Mouse (Mus musculus) kidney, postnatal 0 days (tissue): ENCODE results near the gene Lrrc29. TPM values are rescaled to one million over a fixed set of nuclear protein-coding genes. Genes with fewer than 3 reads are reported as not detected.

ENCODE experiments used
- ATAC-seq: fragments of 200-750 bp; cut with Nextera tagmentation; replicated peaks from 2 replicates; pipeline ENCODE4 v1.8.0; 2017; ENCODE audit warnings: low read depth, moderate number of reproducible peaks, moderate TSS enrichment, moderate library complexity; ENCODE audit not compliant: low FRiP score
- DNase-seq: peaks from one replicate; pipeline ENCODE4 v3.0.0-alpha.2; 2016; ENCODE audit warnings: low spot score
- H3K27ac ChIP-seq: fragments of 300-500 bp; sonication (generic); 2 replicates; pipeline ENCODE4 v1.5.1; 2014; ENCODE audit warnings: mild to moderate bottlenecking
- H3K27me3 ChIP-seq: fragments of 300-500 bp; sonication (generic); 2 replicates; pipeline ENCODE4 v1.6.1; 2014; ENCODE audit warnings: low read length, mixed read lengths; ENCODE audit not compliant: insufficient read depth
- H3K36me3 ChIP-seq: fragments of 300-500 bp; sonication (generic); 2 replicates; pipeline ENCODE4 v1.6.1; 2014; ENCODE audit warnings: low read length, mixed read lengths; ENCODE audit not compliant: insufficient read depth
- H3K4me1 ChIP-seq: fragments of 300-500 bp; sonication (generic); replicated peaks from 2 replicates; pipeline ENCODE4 v1.6.1; 2014; ENCODE audit warnings: antibody characterized with exemption, low read length, mixed read lengths; ENCODE audit not compliant: insufficient read depth
- H3K4me2 ChIP-seq: fragments of 300-500 bp; sonication (generic); 2 replicates; pipeline ENCODE4 v1.6.1; 2014; ENCODE audit warnings: mild to moderate bottlenecking, low read length, moderate library complexity, mixed read lengths
- H3K4me3 ChIP-seq: fragments of 300-500 bp; sonication (generic); replicated peaks from 2 replicates; pipeline ENCODE4 v1.5.1; 2014; ENCODE audit warnings: low read depth, low read length
- H3K9ac ChIP-seq: fragments of 300-500 bp; sonication (generic); 2 replicates; pipeline ENCODE4 v1.6.1; 2014; ENCODE audit warnings: low read depth, low read length
- H3K9me3 ChIP-seq: fragments of 300-500 bp; sonication (generic); replicated peaks from 2 replicates; pipeline ENCODE4 v1.6.1; 2016; ENCODE audit warnings: low read length, inconsistent platforms, mixed read lengths
- CTCF ChIP-seq: IDR thresholded peaks from 2 replicates; pipeline ENCODE4 v1.5.1; 2016; ENCODE audit warnings: antibody characterized with exemption, low read depth, mild to moderate bottlenecking, moderate library complexity
- WGBS: fragments of 180-500 bp; shearing (Covaris S2); extraction: QIAGEN DNeasy Blood & Tissue Kit; methylation state at CpG from one replicate; pipeline ENCODE4 v1.1.7; 2014; 5-methylcytosine and 5-hydroxymethylcytosine counted together
- polyA plus RNA-seq: library from polyadenylated mRNA; unstranded; fragments of >200 nt; fragmentation: Nextera tagmentation; extraction: Ambion mirVana; gene quantifications from 2 replicates; pipeline ENCODE4 v1.2.1, GENCODE M21; 2015

Lrrc29 gene
- polyA plus RNA-seq, 1 experiment from 2014 or later = 5.2 TPM

GRCm38 (mm10) chr8:105345061-105345975, 19.2 kb upstream of the Lrrc29 start:
- H3K36me3 ChIP-seq = no peaks in the 10 kb centered on the region
- H3K4me3 ChIP-seq = no peak overlapping the region
- no peak for DNase-seq
- H3K4me2 ChIP-seq = peak overlapping the region; percentile 90
- TF ChIP-seq CTCF = no peak
- 32% methylated on average over 7 of the region's 7 CpGs for WGBS
- H3K4me1 ChIP-seq = peaks cover 21% of the 10 kb centered on the region; the same call in 1 of the 2 replicates
- H3K27ac ChIP-seq = 0 out of 2 replicates have a peak overlapping the region, but pooled peaks have one; percentile 10
- ATAC-seq = no peak
- no peaks in the 10 kb centered on the region for H3K9me3 ChIP-seq
- no peaks in the 10 kb centered on the region for H3K27me3 ChIP-seq
- H3K9ac ChIP-seq = 0 out of 2 replicates have a peak overlapping the region, but pooled peaks have one; percentile 32

- no peak overlapping the region for H3K4me3 ChIP-seq
- H3K4me2 ChIP-seq = no peak overlapping the region
- H3K36me3 ChIP-seq = no peaks in the 10 kb centered on the region
- no peak overlapping the region for H3K9ac ChIP-seq
- no peak for TF ChIP-seq CTCF
- no peak overlapping the region for H3K27ac ChIP-seq
- 56% methylated on average over 8 of the region's 8 CpGs for WGBS
- ATAC-seq (no peak), DNase-seq (no peak)
- no peaks in the 10 kb centered on the region for H3K9me3 ChIP-seq
- H3K27me3 ChIP-seq = no peaks in the 10 kb centered on the region
- H3K4me1 ChIP-seq = peaks cover 21% of the 10 kb centered on the region; the same call in 1 of the 2 replicates
These were observed 17.9 kb upstream of the Lrrc29 start for GRCm38 (mm10) chr8:105343791-105344574.

GRCm38 (mm10) chr8:105342768-105343167, 16.7 kb upstream of the Lrrc29 start:
- Histone ChIP-seq H3K4me1 (peaks cover 18% of the 10 kb centered on the region; the same call in 1 of the 2 replicates), H3K27me3 (no peaks in the 10 kb centered on the region), H3K9me3 (no peaks in the 10 kb centered on the region), H3K4me3 (no peak overlapping the region), H3K9ac (no peak overlapping the region), H3K27ac (no peak overlapping the region), H3K36me3 (peaks cover under 1% of the 10 kb centered on the region; the same call in 1 of the 2 replicates), H3K4me2 (no peak overlapping the region)
- WGBS = 80% methylated on average over 4 of the region's 4 CpGs
- no peak for TF ChIP-seq CTCF
- no peak for DNase-seq
- ATAC-seq = no peak

- H3K36me3 ChIP-seq = peaks cover 13% of the 10 kb centered on the region; the same call in 1 of the 2 replicates
- no peak overlapping the region for H3K4me3 ChIP-seq
- no peaks in the 10 kb centered on the region for H3K9me3 ChIP-seq
- H3K27me3 ChIP-seq = no peaks in the 10 kb centered on the region
- WGBS = 38% methylated on average over 8 of the region's 8 CpGs
- TF ChIP-seq CTCF = no peak
- H3K4me1 ChIP-seq = peaks cover 13% of the 10 kb centered on the region; the same call in 1 of the 2 replicates
- ATAC-seq (no peak), DNase-seq (peak; percentile 75)
- H3K9ac ChIP-seq = no peak overlapping the region
- H3K27ac ChIP-seq = peak overlapping the region; percentile 57
- no peak overlapping the region for H3K4me2 ChIP-seq
These were observed 15.3 kb upstream of the Lrrc29 start for GRCm38 (mm10) chr8:105341399-105341798.

GRCm38 (mm10) chr8:105339886-105340635, 14.0 kb upstream of the Lrrc29 start:
- no peaks in the 10 kb centered on the region for H3K9me3 ChIP-seq
- ATAC-seq (no peak), DNase-seq (no peak)
- WGBS = 65% methylated on average over 6 of the region's 6 CpGs
- H3K27me3 ChIP-seq = no peaks in the 10 kb centered on the region
- H3K27ac ChIP-seq = no peak overlapping the region
- no peak overlapping the region for H3K4me2 ChIP-seq
- H3K36me3 ChIP-seq = peaks cover 24% of the 10 kb centered on the region; the same call in 1 of the 2 replicates
- no peak overlapping the region for H3K4me3 ChIP-seq
- H3K9ac ChIP-seq = no peak overlapping the region
- peaks cover under 1% of the 10 kb centered on the region; the same call in 1 of the 2 replicates for H3K4me1 ChIP-seq
- TF ChIP-seq CTCF = no peak
